8 mouse cellular contexts compared by ENCODE assay signal in genomic region chr4:123305789-123306188, GRCm38 (mm10). TPM values are rescaled to one million over a fixed set of nuclear protein-coding genes. Genes with fewer than 3 reads are reported as not detected.
A peak's percentile ranks its signal among the peaks of the same experiment; 100 is the strongest.
DNase-seq lines count a peak whose midpoint lies in the region; ATAC-seq and TF ChIP-seq lines count a peak whose summit lies in the region.
"Had no signal": no experiment of that assay in that cellular context is flagged by ENCODE, and none has a peak within 500 bp of the region (broad histone marks: within the 10 kb centered on the region; RNA-seq: fewer than 3 reads in every experiment).

No protein-coding gene starts in this region.

- 24% methylated on average over 3 of the region's 3 CpGs for WGBS in intestine, postnatal 0 days
- WGBS in stomach, embryonic 15.5 days: 25% methylated on average over 3 of the region's 3 CpGs

- no peak overlapping the region for H3K27ac ChIP-seq in intestine, postnatal 0 days (ENCODE audit: low read depth, low read length)
- H3K27ac ChIP-seq in stomach, embryonic 15.5 days: no peak overlapping the region

- H3K4me3 ChIP-seq in intestine, postnatal 0 days (ENCODE audit: low read depth, low read length): no peak overlapping the region
- no peak overlapping the region for H3K4me3 ChIP-seq in stomach, embryonic 15.5 days (replicated peaks)

- ATAC-seq in erythroid progenitor cell, adult 5-6 weeks (replicated peaks; ENCODE audit: low FRiP score, poor library complexity, severe bottlenecking): peak; percentile 64; the same call in 1 of the 2 replicates
- ATAC-seq in intestine, postnatal 0 days: peak; percentile 52
- peak; percentile 53; the same call in 1 of the 2 replicates for ATAC-seq in stomach, embryonic 15.5 days (ENCODE audit: insufficient read depth, low FRiP score, low read depth)

- H3K9me3 ChIP-seq in intestine, postnatal 0 days (ENCODE audit: control insufficient read depth): no peaks in the 10 kb centered on the region
- no peaks in the 10 kb centered on the region for H3K9me3 ChIP-seq in stomach, embryonic 15.5 days

- no peak overlapping the region for H3K9ac ChIP-seq in intestine, postnatal 0 days (ENCODE audit: low read depth, low read length)
- H3K9ac ChIP-seq in stomach, embryonic 15.5 days: no peak overlapping the region

- TF ChIP-seq CTCF in intestine, postnatal 0 days (IDR thresholded peaks at IDR 0.05; ENCODE audit: low read depth): peak; percentile 88

- peak; percentile 31 for DNase-seq in ovary, postnatal 14 days (ENCODE audit: low spot score)
- no peak for DNase-seq in ovary, postnatal 10 days (ENCODE audit: low spot score)
- DNase-seq in ZHBTc4 (ENCODE audit: low read depth, low spot score): peak; percentile 81
- DNase-seq in lung, postnatal 10 days: peak; percentile 63

- H3K4me1 ChIP-seq in intestine, postnatal 0 days (replicated peaks; ENCODE audit: control insufficient read depth, insufficient read depth, low read length): no peaks in the 10 kb centered on the region
- no peaks in the 10 kb centered on the region for H3K4me1 ChIP-seq in stomach, embryonic 15.5 days

- no peak overlapping the region for H3K4me2 ChIP-seq in intestine, postnatal 0 days (replicated peaks; ENCODE audit: low read depth)
- H3K4me2 ChIP-seq in stomach, embryonic 15.5 days: no peak overlapping the region

- H3K27me3 ChIP-seq in intestine, postnatal 0 days (replicated peaks; ENCODE audit: control insufficient read depth, insufficient read depth, low read length): no peaks in the 10 kb centered on the region
- H3K27me3 ChIP-seq in stomach, embryonic 15.5 days (replicated peaks): no peaks in the 10 kb centered on the region

- H3K36me3 ChIP-seq in intestine, postnatal 0 days (ENCODE audit: control insufficient read depth, insufficient read depth): peaks cover 20% of the 10 kb centered on the region; the same call in 1 of the 2 replicates
- H3K36me3 ChIP-seq in stomach, embryonic 15.5 days: peaks cover 17% of the 10 kb centered on the region; the same call in 1 of the 2 replicates

RNA-seq across cellular contexts. Expression of gene Oxct2a, which starts 17.6 kb away (rescaled TPM):
- not detected in 2 replicates for total RNA-seq in erythroid progenitor cell, adult 5-6 weeks (2015; ENCODE audit: low replicate concordance)
- total RNA-seq in erythroid progenitor cell, adult 5-6 weeks (2017; ENCODE audit: low replicate concordance): not detected in 2 replicates
- polyA plus RNA-seq in intestine, postnatal 0 days (2015; fragmentation: Nextera tagmentation; extraction: Ambion mirVana): 0.21 and 0.24 TPM in 2 replicates
- not detected in 2 replicates for polyA plus RNA-seq in stomach, embryonic 15.5 days (2015; fragmentation: Nextera tagmentation; extraction: Ambion mirVana)
- total RNA-seq: layer of hippocampus, postnatal 25 days had no signal

RNA-seq across cellular contexts. Expression of gene Bmp8a, which starts 37.3 kb away (rescaled TPM):
- not detected in 2 replicates for total RNA-seq in erythroid progenitor cell, adult 5-6 weeks (2015; ENCODE audit: low replicate concordance)
- not detected in 2 replicates for total RNA-seq in erythroid progenitor cell, adult 5-6 weeks (2017; ENCODE audit: low replicate concordance)
- 7.3 and 8.1 TPM in 2 replicates for polyA plus RNA-seq in intestine, postnatal 0 days (2015; fragmentation: Nextera tagmentation; extraction: Ambion mirVana)
- 0.37 and 0.40 TPM in 2 replicates for polyA plus RNA-seq in stomach, embryonic 15.5 days (2015; fragmentation: Nextera tagmentation; extraction: Ambion mirVana)

RNA-seq across cellular contexts. Expression of gene Pabpc4, which starts 43.6 kb away (rescaled TPM):
- total RNA-seq in erythroid progenitor cell, adult 5-6 weeks (2015; ENCODE audit: low replicate concordance): 390 and 415 TPM in 2 replicates
- 408 and 429 TPM in 2 replicates for total RNA-seq in erythroid progenitor cell, adult 5-6 weeks (2017; ENCODE audit: low replicate concordance)
- 12.6 and 15.0 TPM in 2 replicates for polyA plus RNA-seq in intestine, postnatal 0 days (2015; fragmentation: Nextera tagmentation; extraction: Ambion mirVana)
- polyA plus RNA-seq in stomach, embryonic 15.5 days (2015; fragmentation: Nextera tagmentation; extraction: Ambion mirVana): 49.0 and 50.2 TPM in 2 replicates
